Mouse (Mus musculus) cortical plate, adult 2 months (tissue): Measurements from ENCODE around the gene Slit3.

Experiments
- CTCF ChIP-seq: fragments of 200-500 bp; IDR thresholded peaks from 2 replicates; pipeline ENCODE4 v1.5.1; 2011; ENCODE audit warnings: mild to moderate bottlenecking, control low read depth, low read length; ENCODE audit not compliant: insufficient read depth; ENCODE audit errors: extremely low read depth
- POLR2A ChIP-seq: fragments of 200-500 bp; IDR thresholded peaks from 2 replicates; pipeline ENCODE4 v1.6.1; 2011; ENCODE audit warnings: mild to moderate bottlenecking, low read length, control low read depth; ENCODE audit not compliant: insufficient read depth; ENCODE audit errors: extremely low read depth

DNA sequence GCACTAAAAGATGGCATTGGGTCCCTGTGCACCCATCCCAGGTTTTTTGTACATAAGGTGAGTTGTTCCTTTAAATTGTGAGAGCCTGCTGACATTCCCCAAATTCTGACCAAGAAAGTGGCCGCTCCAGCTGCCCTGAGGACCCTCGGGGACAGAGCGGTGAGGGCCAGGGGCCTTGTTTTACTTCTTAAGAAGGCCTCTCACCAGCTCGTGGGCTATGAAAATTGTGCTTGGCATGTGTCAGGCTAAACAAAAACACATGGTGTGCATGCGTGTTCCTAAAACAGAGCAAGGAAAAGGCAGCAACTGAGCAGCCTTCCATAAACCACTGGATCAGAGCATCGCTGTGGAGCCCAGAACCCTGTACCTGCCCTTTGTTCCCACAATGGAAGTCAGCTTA, 316.5 kb downstream of the Slit3 start:
- TF ChIP-seq CTCF (no peak), POLR2A (no peak)
